Mouse (Mus musculus) midbrain, embryonic 10.5 days (tissue): ENCODE data around the gene Colq. TPM values are rescaled to one million over a fixed set of nuclear protein-coding genes. Genes with fewer than 3 reads are reported as not detected.

ENCODE experiments used
- DNase-seq: peaks from one replicate; pipeline ENCODE4 v3.0.0-alpha.2; 2017; ENCODE audit warnings: low spot score
- H3K27ac ChIP-seq: fragments of 300-500 bp; sonication (generic); replicated peaks from 2 replicates; pipeline ENCODE4 v1.5.1; 2016; ENCODE audit warnings: mild to moderate bottlenecking
- H3K27me3 ChIP-seq: fragments of 300-500 bp; sonication (generic); 2 replicates; pipeline ENCODE4 v1.6.1; 2016; ENCODE audit warnings: low read depth, mild to moderate bottlenecking; ENCODE audit not compliant: poor library complexity, severe bottlenecking
- H3K36me3 ChIP-seq: fragments of 300-500 bp; sonication (generic); 2 replicates; pipeline ENCODE4 v1.6.1; 2016; ENCODE audit warnings: mild to moderate bottlenecking, moderate library complexity
- H3K4me1 ChIP-seq: fragments of 300-500 bp; sonication (generic); 2 replicates; pipeline ENCODE4 v1.6.1; 2016
- H3K4me3 ChIP-seq: fragments of 300-500 bp; sonication (generic); 2 replicates; pipeline ENCODE4 v1.5.1; 2016; ENCODE audit warnings: mild to moderate bottlenecking, moderate library complexity
- H3K9me3 ChIP-seq: fragments of 300-500 bp; sonication (generic); replicated peaks from 2 replicates; pipeline ENCODE4 v1.6.1; 2016; ENCODE audit warnings: mild to moderate bottlenecking
- WGBS: fragments of 180-500 bp; shearing (Covaris S2); methylation state at CpG from one replicate; pipeline ENCODE4 v1.1.7; 2016; 5-methylcytosine and 5-hydroxymethylcytosine counted together
- polyA plus RNA-seq: library from polyadenylated mRNA; unstranded; fragments of >200 nt; fragmentation: Nextera tagmentation; extraction: Ambion mirVana; gene quantifications from 2 replicates; pipeline ENCODE4 v1.2.1, GENCODE M21; 2016

Gene Colq
- polyA plus RNA-seq, 1 experiment from 2014 or later = 0.05 TPM

DNA sequence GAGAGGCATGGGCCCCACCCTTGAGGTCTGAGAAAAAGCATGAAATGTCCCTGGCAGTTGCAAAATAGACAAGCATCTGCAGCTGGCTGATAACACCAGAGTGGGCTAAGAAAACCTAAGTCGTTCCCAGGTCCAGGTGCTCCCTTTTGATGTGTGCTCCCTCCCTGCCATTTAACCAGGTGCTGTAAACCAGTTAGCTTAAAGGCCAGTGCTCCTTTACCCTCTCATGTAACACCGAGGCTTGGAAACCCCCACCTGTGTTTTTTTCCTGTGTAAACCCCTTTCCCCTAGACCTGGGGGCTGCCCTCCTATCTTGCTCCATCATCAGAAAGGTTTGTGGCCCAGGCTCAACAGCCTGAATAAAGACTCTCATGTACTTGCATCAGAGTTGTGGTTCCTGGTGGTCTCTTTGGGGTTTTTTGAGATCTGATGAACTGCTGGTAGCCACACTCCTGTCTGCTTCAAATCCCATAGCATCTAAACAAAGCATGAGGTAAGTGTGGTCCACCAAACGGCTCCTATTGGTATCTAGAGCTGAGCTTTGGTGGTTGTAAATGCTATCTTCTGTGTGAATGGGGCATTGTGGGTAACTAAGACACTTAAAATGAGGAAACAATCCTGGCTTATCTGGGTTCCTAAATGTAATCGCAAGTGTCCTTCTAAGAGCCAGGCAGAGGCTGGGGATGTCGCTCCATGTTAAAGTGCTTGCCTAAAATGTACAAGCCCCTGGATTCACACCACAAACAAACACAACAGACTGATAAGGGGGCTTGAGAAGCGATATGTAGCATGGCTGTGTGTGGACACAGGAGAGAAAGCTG lies 20.8 kb downstream of the Colq start:
- no peak overlapping the region for H3K27ac ChIP-seq
- WGBS = 86% methylated on average over 6 of the region's 6 CpGs
- no peak for DNase-seq
- no peak overlapping the region for H3K4me3 ChIP-seq
- no peaks in the 10 kb centered on the region for H3K27me3 ChIP-seq
- peaks cover 6% of the 10 kb centered on the region for H3K4me1 ChIP-seq
- H3K9me3 ChIP-seq = no peaks in the 10 kb centered on the region
- H3K36me3 ChIP-seq = no peaks in the 10 kb centered on the region

DNA sequence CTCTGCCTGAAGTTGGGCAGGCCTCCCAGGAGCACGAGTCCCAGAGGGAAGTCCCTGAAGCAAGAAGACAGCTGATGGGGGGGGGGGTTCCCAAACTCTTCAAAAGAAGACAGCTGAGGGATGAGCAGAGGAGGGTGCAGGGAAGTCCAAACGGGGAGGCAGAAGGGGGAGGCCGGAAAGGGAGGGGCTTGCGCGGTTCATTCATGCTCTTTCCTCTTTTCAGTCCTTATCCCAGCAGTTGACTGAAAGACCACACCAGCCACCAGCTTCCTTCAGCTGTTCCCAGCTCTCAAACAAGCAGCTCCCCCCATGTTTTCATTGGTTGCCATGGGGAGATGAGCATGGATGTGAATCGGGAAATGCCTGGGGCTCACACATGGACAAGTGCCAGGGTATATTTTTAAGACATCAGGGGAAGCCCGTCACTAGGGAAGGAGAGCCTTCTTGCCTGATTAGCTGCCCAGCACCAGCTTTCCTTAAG lies 22.0 kb downstream of the Colq start:
- Histone ChIP-seq H3K9me3 (no peaks in the 10 kb centered on the region), H3K27ac (no peak overlapping the region), H3K4me3 (no peak overlapping the region), H3K27me3 (no peaks in the 10 kb centered on the region), H3K4me1 (peaks cover 17% of the 10 kb centered on the region), H3K36me3 (no peaks in the 10 kb centered on the region)
- WGBS = 75% methylated on average over 7 of the region's 7 CpGs
- DNase-seq = no peak

DNA sequence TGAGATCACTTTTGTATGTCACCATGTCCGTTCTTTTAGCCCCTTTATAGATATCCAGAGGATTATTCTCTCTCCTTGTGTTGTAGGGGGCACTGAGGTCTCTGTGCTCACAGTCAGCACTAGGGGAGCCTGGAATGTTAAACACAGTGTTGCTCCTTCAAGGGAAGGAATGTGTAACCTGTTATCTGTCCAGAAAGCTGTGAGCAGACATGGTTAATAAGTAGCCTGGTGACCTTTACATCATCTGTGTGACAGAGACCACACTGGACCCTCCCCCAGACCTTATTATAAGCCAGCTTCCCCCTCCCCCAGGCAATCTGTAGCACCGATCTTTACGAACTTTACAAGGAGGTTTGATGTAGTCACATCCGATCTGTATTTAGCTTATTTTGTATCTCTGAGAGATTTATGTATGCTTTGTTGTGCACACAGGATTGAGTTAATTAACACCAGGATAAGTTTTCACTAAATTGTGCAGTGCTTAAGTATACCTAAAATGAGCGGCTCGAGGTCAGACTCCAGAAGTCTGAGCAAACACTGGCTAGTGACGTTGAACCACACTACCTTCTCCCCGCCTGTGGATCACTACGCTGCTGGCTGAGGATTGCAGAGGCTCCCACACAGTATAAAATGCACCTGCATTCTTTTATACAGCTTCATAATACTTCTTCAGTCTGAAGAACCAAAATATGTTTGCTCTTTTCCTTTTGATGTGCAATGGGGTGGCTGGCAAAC lies 25.5 kb downstream of the Colq start:
- WGBS = 83% methylated on average over 9 of the region's 9 CpGs
- DNase-seq = no peak
- no peaks in the 10 kb centered on the region for H3K36me3 ChIP-seq
- H3K9me3 ChIP-seq = no peaks in the 10 kb centered on the region
- no peak overlapping the region for H3K27ac ChIP-seq
- H3K27me3 ChIP-seq = no peaks in the 10 kb centered on the region
- H3K4me1 ChIP-seq = peaks cover 17% of the 10 kb centered on the region
- no peak overlapping the region for H3K4me3 ChIP-seq

DNA sequence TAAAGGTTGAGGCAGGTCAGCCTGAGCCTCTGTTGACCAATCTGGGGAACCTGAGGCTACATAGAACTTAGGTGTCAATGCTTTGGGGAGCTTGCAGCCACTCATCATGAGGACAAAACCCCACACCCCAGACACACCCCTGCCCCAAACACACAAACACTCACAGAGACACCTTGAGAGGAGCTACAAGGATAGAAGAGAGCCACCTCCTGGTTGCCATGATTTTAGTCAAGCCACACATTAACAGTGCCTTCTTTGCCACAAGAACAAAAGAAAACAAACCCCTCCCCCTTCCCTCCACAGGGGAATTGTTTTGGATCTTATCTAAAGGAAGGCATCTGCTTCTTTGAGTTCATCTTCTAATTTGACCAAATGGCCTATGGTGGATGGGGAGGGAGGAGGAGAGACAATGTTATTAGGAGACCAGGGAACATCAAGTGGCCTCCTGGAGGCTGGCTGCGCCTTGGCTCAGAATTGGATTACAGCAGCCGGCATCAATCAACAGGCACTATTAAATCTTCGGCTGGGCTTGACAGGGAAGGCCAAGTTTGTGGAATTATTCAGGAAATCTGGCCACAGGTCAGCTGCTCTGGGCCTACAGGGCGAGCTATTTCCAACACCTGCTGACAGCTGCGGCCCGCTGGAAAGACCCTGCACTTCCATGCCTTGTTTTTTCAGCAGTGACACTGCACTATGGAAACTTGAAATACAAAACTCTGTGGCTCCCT lies 26.5 kb downstream of the Colq start:
- Histone ChIP-seq H3K36me3 (no peaks in the 10 kb centered on the region), H3K9me3 (no peaks in the 10 kb centered on the region), H3K4me1 (peaks cover 17% of the 10 kb centered on the region), H3K27ac (0 out of 2 replicates have a peak overlapping the region, but pooled peaks have one; percentile 9), H3K4me3 (no peak overlapping the region), H3K27me3 (no peaks in the 10 kb centered on the region)
- 43% methylated on average over 6 of the region's 6 CpGs for WGBS
- peak; percentile 18 for DNase-seq

DNA sequence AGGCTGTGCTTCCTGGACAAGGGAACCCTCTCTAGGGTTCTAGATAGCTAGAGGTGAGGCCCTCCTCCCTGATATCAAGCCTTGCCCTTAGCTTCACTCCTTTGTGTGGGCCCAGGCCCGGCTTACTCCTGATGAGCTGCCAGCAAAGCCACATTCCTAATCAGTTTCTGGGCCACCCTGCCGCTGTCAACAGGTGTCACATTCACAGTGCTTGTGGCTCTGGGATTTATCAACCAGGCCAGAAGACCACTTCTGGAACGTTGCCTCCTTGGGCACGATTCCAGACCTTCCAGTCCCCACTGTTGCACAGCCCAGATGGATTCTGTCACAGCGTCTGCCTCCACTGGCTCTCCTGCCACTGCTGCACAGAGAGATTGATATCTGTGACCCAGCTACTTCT lies 30.3 kb downstream of the Colq start:
- Histone ChIP-seq H3K9me3 (no peaks in the 10 kb centered on the region), H3K27ac (no peak overlapping the region), H3K27me3 (no peaks in the 10 kb centered on the region), H3K36me3 (no peaks in the 10 kb centered on the region), H3K4me1 (peaks cover 17% of the 10 kb centered on the region), H3K4me3 (no peak overlapping the region)
- 79% methylated on average over 5 of the region's 5 CpGs for WGBS
- DNase-seq = no peak

DNA sequence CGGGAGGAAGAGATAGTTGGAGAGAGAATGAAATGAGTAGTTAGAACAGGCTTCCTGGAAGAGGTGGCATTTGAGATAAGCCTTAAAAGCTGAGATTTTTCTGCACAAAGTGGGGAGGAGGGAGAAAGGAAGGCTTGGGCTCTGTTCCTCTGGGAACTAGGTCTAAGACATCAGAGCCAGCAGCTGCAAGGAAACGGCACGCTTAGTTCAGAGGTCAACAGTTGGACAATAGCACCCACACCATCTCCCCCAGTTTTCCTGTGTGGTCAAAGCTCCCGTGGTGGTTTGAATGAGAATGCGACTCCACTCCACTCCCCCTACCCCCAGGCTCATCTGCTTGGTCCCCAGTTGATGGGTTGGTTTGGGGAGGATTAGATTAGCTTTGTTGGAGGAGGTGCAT lies 31.9 kb downstream of the Colq start:
- DNase-seq = no peak
- Histone ChIP-seq H3K9me3 (no peaks in the 10 kb centered on the region), H3K27ac (no peak overlapping the region), H3K4me1 (peaks cover 5% of the 10 kb centered on the region; the same call in 1 of the 2 replicates), H3K27me3 (no peaks in the 10 kb centered on the region), H3K4me3 (no peak overlapping the region), H3K36me3 (no peaks in the 10 kb centered on the region)
- WGBS = 62% methylated on average over 5 of the region's 5 CpGs

DNA sequence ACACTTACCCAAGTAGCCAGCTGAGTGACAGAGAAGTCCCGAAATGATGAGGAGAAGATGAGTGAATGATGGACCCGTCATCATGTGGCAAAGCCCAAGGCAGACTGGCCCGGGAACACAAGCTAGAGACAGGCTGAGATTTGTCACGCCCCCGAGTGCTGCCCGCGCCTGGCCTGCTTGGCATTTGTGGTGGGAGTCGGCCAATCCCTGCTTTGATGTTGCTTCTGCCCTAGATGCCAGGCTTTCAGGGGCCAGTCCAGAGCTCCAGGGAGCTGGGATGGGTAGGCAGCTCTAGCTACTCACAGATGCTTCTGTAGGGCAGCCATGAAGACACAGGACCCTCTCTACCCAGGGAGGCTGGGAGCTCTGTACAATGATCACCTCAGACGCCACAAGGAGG lies 33.4 kb downstream of the Colq start:
- no peaks in the 10 kb centered on the region for H3K9me3 ChIP-seq
- H3K4me3 ChIP-seq = no peak overlapping the region
- no peak overlapping the region for H3K27ac ChIP-seq
- H3K4me1 ChIP-seq = peaks cover 5% of the 10 kb centered on the region; the same call in 1 of the 2 replicates
- WGBS = 88% methylated on average over 9 of the region's 9 CpGs
- H3K36me3 ChIP-seq = no peaks in the 10 kb centered on the region
- H3K27me3 ChIP-seq = no peaks in the 10 kb centered on the region
- DNase-seq = no peak

DNA sequence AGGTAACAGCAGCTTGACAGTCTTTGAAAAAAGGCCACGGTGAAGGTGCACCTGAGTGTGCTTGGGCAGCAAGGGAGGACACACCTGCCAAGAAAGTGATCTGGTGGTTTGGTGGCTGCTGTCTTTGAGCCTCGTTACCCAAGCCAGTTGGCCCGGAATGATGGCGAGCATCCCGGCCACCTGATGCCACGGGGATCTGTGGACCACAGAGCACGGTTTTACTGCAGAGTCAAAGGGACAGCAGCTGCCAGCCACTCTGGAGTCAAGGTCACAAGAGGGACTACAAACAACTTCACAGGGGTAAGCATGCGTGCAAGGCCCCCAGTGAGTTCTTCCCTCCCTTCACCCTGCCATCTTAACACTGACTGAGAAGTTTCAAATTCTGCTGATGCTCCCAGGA lies 33.9 kb downstream of the Colq start:
- 87% methylated on average over 8 of the region's 8 CpGs for WGBS
- Histone ChIP-seq H3K4me3 (no peak overlapping the region), H3K27me3 (no peaks in the 10 kb centered on the region), H3K4me1 (peaks cover 5% of the 10 kb centered on the region; the same call in 1 of the 2 replicates), H3K27ac (no peak overlapping the region), H3K9me3 (no peaks in the 10 kb centered on the region), H3K36me3 (no peaks in the 10 kb centered on the region)
- no peak for DNase-seq

DNA sequence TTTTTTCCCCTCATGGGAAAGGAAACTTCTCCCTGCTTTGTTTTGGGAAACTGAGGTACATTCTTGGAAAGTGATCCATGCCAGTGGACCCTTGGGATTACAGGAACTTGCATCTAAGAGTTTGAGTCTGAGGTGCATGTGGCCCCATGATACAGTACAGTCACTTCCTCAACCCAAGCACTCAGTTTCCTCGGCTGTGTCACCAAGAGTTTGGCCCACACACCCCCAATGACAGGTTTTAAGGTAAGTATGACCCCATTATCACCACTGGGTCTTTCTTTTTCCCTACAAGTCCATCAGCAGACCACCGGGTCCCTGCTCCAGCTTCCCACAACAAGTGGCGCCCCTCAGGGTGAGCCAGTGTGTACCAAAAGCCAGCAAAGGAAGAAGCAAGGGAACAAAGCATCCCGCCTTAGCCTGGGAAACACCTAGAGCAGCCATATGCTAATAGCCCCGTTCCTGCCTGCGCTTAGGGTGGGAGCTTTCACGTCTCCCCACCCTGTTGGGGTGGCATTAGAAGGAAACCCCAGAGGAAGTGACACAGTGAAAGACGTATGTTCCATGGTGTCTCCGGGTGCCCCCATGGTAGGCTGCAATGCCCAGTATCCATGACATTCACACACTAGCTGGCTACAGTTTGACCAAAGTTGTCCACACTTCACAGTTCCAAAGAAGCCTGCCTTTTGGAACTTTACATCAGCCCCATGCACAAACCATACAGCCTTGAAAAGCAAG lies 34.5 kb downstream of the Colq start:
- 84% methylated on average over 9 of the region's 9 CpGs for WGBS
- Histone ChIP-seq H3K27me3 (no peaks in the 10 kb centered on the region), H3K4me1 (peaks cover 5% of the 10 kb centered on the region; the same call in 1 of the 2 replicates), H3K9me3 (no peaks in the 10 kb centered on the region), H3K4me3 (no peak overlapping the region), H3K36me3 (no peaks in the 10 kb centered on the region), H3K27ac (no peak overlapping the region)
- DNase-seq = no peak

DNA sequence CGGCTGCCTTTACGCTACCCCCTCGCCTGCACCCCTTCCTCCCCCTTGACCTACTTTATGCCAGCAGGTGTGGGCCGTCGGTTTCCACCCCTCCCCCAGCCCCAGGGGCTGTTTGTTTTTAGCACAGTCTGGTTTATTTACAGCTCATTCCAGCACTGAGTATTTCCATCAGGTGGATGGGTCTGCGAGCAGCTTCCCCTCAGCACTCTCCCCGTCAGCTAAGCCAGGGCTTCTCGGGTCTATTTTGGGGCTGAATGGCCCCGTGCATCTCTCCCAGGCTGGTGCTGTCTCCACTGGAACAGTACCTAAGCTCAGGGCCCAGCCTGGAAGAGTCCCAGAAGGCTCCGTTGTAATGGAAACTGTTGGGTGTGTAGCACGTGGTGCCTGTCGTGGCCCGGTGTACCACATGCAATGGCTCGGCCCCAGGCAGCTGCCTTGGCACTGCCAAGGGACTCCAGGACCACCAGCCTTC lies 35.1 kb downstream of the Colq start:
- Histone ChIP-seq H3K36me3 (no peaks in the 10 kb centered on the region), H3K27me3 (no peaks in the 10 kb centered on the region), H3K27ac (no peak overlapping the region), H3K9me3 (no peaks in the 10 kb centered on the region), H3K4me3 (no peak overlapping the region), H3K4me1 (peaks cover 5% of the 10 kb centered on the region; the same call in 1 of the 2 replicates)
- 83% methylated on average over 14 of the region's 14 CpGs for WGBS
- no peak for DNase-seq

DNA sequence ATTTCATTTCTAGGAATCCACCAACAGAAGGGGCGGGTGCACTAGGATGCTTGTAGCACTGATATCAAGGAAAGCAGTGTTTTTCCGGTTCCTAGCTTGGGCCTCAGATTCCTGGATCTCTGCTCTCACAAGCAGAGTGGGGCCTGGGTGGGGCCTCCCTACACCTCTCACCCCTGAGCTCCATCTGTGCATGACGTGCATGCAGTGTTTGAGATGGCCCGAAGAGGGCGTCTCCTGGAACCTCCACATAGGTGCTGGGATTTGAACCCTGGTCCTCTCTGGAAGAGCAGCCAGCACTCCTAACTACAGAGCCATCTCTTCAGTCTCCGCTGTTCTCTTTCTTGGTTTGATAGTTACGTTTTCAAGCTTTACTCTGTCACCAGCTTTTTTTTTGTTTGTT lies 36.1 kb downstream of the Colq start:
- no peaks in the 10 kb centered on the region for H3K36me3 ChIP-seq
- DNase-seq = no peak
- no peaks in the 10 kb centered on the region for H3K9me3 ChIP-seq
- H3K4me1 ChIP-seq = peaks cover 5% of the 10 kb centered on the region; the same call in 1 of the 2 replicates
- H3K4me3 ChIP-seq = no peak overlapping the region
- no peaks in the 10 kb centered on the region for H3K27me3 ChIP-seq
- no peak overlapping the region for H3K27ac ChIP-seq
- WGBS = 90% methylated on average over 7 of the region's 7 CpGs

DNA sequence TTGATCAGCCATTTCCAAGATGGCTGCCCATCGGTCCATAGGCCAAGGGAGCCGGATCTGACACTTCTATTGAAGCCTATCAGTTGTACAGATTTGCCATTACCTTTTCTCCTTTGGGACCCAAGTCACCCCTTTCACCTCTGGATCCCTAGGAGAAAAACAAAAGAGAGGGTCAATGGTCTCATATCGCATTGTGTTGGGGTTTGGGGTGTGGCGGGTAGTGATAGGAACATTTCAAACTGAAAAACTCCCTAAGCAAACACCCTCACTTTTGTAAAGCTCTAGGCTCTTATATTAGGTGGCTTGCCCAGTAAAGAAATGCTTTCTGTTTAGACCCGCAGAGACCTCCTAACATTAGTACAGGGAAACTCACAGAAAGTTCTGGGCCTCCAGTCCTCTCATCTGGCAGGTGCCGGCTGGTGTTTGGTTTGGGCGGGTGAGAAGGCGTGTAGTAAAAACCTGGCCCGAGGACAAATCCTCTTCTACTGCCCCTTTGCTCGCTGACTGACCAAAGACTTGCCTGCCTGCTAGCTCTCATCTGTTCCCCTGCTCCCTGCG lies 47.2 kb downstream of the Colq start:
- H3K36me3 ChIP-seq = no peaks in the 10 kb centered on the region

More for the DNA sequence above, 47.2 kb downstream of the Colq start:
- Histone ChIP-seq H3K9me3 (no peaks in the 10 kb centered on the region), H3K27me3 (no peaks in the 10 kb centered on the region), H3K27ac (peak overlapping the region; percentile 38; the same call in 1 of the 2 replicates), H3K4me1 (peaks cover 6% of the 10 kb centered on the region; the same call in 1 of the 2 replicates), H3K4me3 (no peak overlapping the region)
- DNase-seq = no peak
- WGBS = 80% methylated on average over 11 of the region's 11 CpGs
